In the genomic region with DNA sequence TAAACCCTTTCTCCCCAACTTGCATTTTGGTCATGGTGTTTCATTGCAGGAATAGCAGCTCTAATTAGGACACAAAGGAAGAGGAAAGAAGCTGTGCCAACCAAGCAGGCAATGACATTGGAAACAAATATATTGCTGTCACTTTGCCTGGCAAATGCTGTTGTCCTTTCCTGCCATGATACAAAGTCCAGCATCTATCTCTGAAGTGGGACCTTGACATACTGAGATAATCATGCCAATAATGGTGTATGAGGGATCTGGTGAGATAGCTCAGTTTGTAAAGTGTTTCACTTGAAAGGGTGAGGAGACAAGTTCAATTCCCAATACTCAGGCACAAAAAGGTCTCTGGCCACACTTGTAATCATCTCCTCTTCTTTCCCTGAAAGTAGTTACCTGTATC, we compare ENCODE assay signal across 23 mouse cellular contexts. TPM values are rescaled to one million over a fixed set of nuclear protein-coding genes. Genes with fewer than 3 reads are reported as not detected.
"Had no signal": no experiment of that assay in that cellular context is flagged by ENCODE, and none has a peak within 500 bp of the region (broad histone marks: within the 10 kb centered on the region; RNA-seq: fewer than 3 reads in every experiment).

No protein-coding gene starts in this region.

- H3K4me2 ChIP-seq: lung, embryonic 15.5 days; midbrain, embryonic 11.5 days; midbrain, embryonic 13.5 days; midbrain, embryonic 15.5 days; neural tube, embryonic 12.5 days had no signal

- H3K36me3 ChIP-seq: lung, embryonic 15.5 days; midbrain, embryonic 13.5 days; midbrain, embryonic 15.5 days; neural tube, embryonic 12.5 days had no signal

- H3K4me3 ChIP-seq: lung, embryonic 15.5 days; megakaryocyte, embryonic 14.5 days; midbrain, embryonic 13.5 days; midbrain, embryonic 15.5 days; neural tube, embryonic 12.5 days had no signal

- H3K27me3 ChIP-seq: lung, embryonic 15.5 days; megakaryocyte, embryonic 14.5 days; midbrain, embryonic 13.5 days; midbrain, embryonic 15.5 days; neural tube, embryonic 12.5 days had no signal

- H3K27ac ChIP-seq: lung, embryonic 15.5 days; macrophage; midbrain, embryonic 13.5 days; midbrain, embryonic 15.5 days; neural tube, embryonic 12.5 days had no signal

- DNase-seq: lung, adult 2 months; lung, postnatal 14 days; lung, postnatal 36 days; right cerebral cortex, postnatal 14 days; spleen, adult 18-20 months; thymus, adult 18-20 months; thymus, postnatal 14 days; thymus, postnatal 36 days had no signal

- H3K9ac ChIP-seq: lung, embryonic 15.5 days; midbrain, embryonic 13.5 days; midbrain, embryonic 15.5 days; neural tube, embryonic 12.5 days had no signal

- ATAC-seq: lung, postnatal 0 days; midbrain, embryonic 13.5 days; midbrain, embryonic 15.5 days had no signal

- H3K9me3 ChIP-seq: lung, embryonic 15.5 days; megakaryocyte, embryonic 14.5 days; midbrain, embryonic 13.5 days; midbrain, embryonic 15.5 days; neural tube, embryonic 12.5 days had no signal

RNA-seq across cellular contexts. Expression of gene Trim38, which starts 2.9 kb away (rescaled TPM):
- total RNA-seq: midbrain, postnatal 0 days; monocyte, adult 5-6 weeks; neutrophil, adult 5-6 weeks had no signal
- polyA plus RNA-seq: lung, adult 2 months; lung, embryonic 15.5 days; lung, postnatal 0 days; macrophage; midbrain, embryonic 11.5 days; midbrain, embryonic 15.5 days; neural tube, embryonic 12.5 days; neural tube, embryonic 14.5 days; stomach, embryonic 14.5 days; stomach, embryonic 16.5 days; thymus, postnatal 0 days had no signal

RNA-seq across cellular contexts. Expression of gene Hist1h1a, which starts 3.3 kb away (rescaled TPM):
- polyA plus RNA-seq: lung, adult 2 months; macrophage; midbrain, postnatal 0 days; neural tube, embryonic 14.5 days had no signal

RNA-seq across cellular contexts. Expression of gene Hist1h3a, which starts 4.6 kb away (rescaled TPM):
- polyA plus RNA-seq: macrophage had no signal

RNA-seq across cellular contexts. Expression of gene Hist1h4a, which starts 5.7 kb away (rescaled TPM):
- polyA plus RNA-seq: lung, embryonic 15.5 days; macrophage; midbrain, embryonic 15.5 days; midbrain, postnatal 0 days; neural tube, embryonic 14.5 days; stomach, embryonic 14.5 days had no signal
